Mouse (Mus musculus) thymus, postnatal 14 days (tissue): ENCODE results near the gene Ccdc188.
"Not testable (repeated sequence)": the region's sequence is repeated elsewhere in the genome, so short reads cannot be mapped to it uniquely, and the experiment has no call there.

Experiments
- DNase-seq: peaks from one replicate; pipeline ENCODE4 v3.0.0; 2021

Ccdc188 gene

DNA sequence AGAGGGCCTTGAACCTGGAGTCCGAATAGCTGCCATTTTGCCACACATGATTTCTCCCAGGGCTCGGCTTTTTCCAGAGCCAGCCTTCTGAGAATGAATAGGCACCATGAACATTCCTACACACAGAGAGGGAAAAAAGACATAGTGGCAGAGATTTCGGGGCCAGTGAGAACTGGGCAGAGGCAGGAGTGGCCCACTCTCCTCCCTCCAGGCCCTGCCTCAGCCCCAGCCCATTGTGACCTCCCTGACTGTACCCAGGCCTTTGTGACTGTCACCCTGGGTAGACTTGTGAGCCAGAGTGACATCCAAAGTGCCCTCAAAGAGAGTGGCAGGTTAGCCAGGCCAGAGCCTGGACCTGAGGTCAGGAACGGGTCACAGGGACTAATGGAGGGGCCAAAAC lies at the start of gene Ccdc188:
Ccdc188 (plus strand) TSS at position 301 of the 400 bp plus-strand sequence.
- DNase-seq = no peak

DNA sequence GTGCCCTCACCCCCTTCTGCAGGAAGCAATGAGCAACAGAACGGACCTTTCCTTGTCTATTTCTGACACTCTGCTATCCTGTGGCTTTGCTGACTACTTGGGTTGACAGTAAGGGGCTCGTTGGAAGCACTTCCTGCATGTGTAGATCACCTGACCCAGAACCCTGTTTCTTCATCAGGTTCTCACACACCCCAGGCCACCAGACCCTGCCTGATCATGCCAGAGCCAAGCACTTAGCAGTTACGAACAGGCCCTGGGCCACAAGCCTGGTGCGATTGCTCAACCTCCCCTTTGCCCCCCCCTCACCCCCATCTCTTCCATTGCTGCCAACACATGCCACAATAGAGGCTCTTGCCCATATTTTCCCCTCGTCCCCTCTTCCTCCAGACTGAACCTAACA lies 48.5 kb upstream of the Ccdc188 start:
- DNase-seq = no peak

DNA sequence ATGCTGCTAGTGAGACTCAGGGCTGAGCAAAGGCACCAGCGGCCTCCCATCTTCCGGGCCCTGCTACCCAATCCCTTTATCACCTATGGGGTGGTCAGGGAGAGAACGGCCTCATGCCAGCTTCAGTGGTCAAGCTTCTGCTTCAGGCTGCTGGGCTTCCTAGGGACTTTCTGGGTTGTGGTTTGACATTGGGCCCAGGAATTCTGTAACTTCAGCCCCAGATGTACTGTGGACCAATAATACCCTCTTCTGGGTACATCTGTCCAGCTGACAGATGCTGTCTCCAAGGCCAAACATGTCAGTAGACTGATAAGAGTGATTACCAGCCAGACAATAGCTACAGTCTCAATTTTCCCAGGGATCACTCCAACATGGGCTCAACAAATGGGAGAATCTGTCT lies 47.9 kb upstream of the Ccdc188 start:
- no peak for DNase-seq

DNA sequence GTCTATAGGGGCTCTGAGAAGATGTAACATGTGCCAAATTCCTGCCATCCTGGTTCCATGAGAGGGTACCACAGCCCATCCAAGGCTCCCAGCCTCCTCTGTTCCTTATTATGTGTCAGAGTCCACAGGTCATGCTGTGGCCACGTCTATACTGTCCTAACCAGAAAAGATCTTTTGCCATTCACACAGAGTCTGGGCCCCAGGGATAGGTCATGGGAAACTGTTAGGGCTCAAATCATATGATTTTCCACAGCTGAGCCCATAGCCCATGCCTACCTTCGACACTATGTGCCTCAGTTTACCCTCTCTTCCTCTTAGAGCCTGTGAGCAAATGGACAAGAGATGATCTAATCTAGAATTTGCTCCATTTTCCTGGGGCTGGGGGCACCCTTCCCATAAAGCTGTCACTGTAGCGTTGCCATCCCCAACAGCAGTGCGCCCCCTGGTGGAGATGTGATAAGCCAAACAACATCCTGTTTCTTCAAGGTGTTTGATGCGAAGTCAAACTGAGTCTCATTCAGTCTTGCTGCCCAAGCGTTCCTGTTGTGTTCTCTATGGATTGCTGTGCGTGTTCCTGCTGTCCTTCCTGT lies 45.3 kb upstream of the Ccdc188 start:
- peak; percentile 89 for DNase-seq

DNA sequence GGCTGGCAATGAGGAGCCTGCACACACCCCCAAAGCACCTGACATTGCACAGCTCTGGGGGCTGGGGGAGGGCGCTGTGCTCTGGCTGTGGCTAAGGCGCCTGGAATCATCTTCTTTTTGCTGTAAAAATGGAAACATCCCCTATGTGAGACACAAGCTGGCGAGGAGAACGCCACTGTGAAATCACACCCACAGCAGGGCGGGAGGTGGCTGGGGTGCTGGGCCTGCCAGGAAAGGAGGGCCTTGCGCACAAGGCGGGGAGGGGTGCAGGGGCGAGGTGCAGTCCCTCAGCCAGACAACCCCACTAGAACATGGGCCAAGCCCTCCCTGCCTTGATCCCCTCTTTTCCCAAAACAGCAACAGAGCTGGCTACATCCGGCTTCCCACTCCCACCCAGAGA lies 44.4 kb upstream of the Ccdc188 start:
- DNase-seq = no peak

DNA sequence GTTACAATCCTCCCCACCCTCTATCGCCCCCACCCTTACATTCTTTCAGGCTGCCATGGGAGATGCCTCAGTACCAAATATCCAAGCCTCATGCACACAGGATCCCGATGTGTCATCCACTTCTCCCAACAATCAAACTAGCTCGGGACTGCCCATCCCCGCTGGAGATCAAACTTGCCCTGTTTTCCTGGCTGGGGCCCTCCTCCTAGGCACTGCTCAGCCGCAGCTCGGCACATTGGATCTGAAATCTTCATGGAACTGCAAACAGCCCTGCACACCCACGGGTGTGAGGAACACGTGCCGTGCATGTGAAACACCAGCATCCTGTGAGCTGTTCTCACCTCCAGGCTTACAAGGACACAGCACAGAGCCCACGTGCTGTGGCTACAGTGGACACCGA lies 43.9 kb upstream of the Ccdc188 start:
- DNase-seq = no peak

DNA sequence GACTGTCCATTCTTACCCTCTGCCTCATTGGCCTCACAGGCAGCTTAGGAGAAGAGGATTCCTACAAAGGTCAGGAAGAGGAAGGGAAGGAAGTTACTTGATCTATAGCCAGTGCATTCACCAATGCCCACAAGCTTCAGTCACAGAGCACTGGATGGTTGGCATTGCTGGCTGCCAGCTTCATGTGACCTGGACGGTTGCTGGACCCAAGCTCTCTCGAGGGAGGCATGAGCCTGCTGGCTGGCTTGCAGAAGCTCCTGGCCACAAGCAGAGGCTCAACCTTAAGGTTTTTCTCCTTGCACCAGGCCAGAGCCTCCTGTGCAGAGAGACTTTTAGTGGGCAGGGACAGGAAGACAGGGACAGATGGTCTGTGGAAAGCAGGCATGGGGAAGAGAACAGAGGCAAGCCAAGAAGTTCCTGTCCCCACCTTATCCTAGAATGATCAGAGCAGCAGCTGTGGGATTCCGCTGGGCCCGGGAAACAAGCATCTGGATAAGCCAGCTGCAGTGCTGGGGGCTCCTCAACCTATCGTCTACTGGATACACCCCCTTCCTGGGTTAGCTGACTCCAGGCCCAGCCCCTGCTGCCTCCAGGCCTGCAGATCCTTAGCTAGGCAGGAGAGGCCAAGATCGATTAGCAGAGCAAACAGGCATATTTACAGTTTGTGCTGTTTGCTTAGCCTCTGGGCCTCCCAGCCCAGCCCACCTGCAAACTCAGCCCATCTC lies 41.7 kb upstream of the Ccdc188 start:
- no peak for DNase-seq

DNA sequence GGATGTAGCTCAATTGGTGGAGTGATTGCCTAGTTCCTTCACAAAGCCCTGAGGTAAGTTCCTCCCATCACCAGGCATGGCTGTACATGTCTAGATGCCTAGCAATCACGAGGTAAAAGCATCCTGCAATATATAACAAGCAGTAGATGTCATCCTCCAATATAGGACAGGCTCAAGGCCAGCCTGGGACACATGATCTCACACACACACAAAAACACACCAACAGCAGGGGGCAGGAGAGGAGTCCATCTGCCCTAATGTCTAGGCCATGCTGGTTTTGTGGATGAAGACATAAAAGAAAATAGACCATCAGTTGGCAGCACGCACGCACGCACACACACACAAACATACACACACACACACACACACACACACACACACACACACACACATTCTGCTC lies 40.9 kb upstream of the Ccdc188 start:
- no peak for DNase-seq

DNA sequence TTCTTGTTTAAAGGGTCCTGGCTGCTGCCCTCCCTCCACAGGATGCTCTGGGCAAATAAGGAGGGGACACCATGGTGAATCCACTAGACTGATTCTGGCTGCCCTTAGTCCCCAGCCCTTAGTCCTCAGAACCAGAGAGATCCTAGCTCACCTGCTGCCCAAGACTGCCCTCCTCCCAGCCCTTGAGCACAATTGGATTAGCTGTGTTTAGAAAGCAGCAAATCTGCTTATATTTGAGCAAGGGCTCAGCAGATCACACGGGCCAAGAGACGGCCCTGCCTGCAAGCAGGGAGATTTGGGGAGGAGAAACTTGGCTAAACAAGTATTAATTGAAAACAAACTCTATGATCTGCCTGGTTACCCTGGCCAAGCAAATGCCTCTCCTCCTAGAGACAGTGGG lies 38.1 kb upstream of the Ccdc188 start:
- no peak for DNase-seq

DNA sequence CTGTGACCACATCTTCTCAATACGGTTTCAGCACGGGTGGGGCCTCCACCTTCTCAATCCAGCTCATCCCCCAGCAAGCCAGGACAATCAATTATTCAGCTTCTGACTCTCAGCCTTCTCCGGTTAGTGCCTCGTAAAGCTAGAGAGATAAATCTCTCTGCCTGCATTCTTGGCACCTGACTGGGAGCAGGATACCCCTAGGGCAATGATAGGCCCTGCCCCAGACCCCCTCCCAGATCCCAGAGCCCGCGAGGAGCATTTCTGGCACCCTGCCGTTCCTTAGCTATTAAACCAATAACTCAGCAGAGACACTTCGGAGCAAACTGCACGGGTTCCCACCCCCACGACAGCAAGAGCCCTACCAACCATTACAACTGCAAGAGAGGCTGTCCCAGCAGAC lies 36.3 kb upstream of the Ccdc188 start:
- no peak for DNase-seq

DNA sequence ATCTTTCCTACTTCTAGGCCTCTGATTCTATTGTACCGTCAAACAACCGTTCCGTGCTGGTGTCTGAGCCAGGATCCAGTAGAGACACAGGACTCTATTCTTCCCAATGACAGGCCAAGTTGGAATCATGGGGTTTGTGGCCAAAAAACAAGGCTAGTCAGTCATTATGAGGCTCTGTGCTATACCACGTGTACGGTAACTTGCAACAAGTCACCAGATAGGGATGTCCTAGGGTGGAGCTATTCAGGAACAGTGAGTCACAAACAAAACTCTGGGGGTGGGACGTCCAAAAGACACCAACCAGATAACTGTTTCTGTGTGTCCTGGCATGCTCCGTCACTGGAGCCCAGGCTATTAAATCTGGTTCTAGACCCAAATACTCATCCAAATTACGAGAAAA lies 34.9 kb upstream of the Ccdc188 start:
- DNase-seq = no peak

DNA sequence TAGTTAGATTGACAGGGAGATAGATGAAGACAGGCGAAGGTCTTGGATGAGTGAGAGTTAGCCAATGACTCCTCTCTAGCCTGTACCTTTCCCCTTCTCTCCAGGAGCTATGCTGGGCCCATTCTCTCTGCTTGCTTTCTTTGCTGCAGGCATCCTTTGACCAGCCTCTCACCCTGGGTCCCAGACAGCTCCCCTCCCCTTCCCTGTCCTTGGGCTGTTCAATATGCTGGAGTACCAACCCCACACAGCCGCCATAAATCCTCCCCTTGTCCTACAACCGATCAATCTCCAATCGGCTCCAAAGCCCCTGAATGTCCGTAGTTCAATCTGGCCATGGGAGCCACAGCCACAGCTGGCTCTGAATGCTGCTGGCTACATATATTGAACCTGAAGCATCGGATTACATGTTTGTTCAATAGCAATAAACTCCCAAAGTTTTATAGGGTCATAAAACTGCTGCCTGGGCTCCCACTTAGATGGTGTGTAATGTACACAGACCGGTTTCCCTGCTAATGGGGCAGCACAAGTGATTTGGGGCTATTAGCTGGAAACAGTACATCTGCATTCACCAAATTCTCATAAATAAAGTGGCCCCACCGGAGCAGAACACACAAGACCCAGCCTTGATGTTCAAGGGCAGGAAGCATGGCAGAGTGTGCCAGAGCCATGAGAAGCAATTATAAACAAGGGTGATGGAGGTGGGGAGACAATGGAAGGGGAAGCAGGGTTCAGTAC lies 31.8 kb upstream of the Ccdc188 start:
- no peak for DNase-seq

DNA sequence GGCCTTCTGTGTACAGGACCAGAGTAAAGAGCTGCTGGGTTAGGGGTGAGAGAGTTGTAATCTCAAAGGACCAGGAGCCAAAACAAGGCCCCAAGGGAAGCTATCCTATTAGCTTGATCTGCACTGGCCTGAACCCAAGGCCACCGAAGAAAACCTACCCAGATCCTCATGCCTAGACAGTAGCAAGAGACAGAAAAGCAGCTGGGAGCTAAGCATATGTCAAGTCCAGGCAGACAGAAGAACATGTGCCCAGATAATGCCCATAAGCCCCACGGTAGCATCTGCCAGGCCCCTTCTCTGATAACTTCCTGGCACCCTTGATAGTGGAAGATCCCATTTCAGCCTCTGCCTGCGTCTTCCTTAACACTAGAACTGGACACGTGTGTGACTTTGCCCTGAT lies 30.9 kb upstream of the Ccdc188 start:
- no peak for DNase-seq

DNA sequence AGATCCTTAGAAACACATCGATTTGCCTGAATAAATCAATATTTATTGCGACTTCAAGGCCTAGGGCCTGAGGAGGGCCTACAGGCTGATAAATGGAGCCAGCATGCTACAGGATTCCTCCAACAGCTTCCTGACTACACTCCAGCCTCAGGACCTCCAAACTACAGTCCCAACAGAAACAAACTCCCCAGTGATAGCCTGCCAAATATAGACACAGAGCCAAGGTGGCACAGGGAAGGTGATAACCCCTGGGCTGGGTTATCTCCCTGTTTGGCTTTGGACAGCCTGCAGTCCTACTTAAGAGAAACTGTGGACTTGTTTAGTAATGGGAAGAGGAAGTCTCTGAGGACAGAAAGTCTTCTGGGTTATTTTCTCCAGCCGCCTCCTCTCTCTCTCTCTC lies 30.5 kb upstream of the Ccdc188 start:
- DNase-seq = no peak

DNA sequence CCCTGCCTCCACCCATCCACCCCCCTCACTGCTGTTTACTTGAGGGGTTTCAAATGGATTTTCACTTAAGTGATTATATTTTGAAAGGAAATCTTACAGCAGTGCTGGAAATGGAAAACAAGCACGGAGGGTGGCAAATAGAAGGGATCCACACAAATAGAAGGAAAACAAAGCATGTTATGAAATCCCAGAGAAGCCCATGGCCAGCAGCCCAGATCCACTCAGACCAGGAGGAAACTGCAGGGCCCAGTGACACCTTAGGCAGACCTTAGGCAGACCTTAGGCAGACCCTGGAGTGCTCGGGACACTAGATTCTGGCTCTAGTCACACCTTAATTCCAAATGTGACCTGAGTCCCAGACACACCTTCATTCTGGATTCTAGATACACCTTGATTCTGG lies 26.7 kb upstream of the Ccdc188 start:
- no peak for DNase-seq

DNA sequence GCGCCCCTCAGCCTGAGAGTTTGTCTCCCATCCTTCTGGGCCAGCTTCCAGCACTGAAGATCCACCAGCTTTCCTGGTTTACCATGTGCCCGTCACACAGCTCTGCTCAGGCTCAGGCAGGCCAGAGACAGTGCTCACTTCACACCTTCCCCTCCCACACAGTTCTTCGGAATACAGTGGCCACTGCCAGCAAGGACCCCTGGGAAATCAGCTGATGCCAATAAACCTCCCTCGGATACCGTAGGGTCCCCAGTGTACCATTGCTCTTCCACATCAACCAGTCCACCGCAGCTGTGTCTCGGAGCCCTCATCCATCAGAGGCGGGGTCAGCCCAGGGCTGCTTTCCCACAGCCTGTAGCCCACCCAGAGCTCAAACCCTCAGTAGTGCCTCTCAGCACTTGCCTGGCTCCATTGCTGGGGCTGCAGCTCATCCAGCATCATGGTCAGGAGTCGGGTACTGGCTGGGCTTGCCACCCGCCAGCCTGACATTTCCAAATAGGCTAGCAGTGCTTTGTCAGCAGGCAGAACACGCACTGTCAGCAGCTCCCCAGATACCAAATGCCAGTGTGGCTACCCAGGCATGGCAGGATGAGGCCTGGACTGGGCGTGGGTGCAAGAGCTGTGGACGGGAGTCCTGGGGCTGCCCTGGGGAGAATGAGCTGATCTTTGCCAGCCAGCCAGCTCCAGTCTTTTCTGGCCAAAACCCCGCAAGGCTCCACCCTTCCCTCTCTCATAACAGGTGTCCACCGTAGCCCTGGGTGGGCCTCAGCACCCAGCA lies 23.3 kb upstream of the Ccdc188 start:
- no peak for DNase-seq

DNA sequence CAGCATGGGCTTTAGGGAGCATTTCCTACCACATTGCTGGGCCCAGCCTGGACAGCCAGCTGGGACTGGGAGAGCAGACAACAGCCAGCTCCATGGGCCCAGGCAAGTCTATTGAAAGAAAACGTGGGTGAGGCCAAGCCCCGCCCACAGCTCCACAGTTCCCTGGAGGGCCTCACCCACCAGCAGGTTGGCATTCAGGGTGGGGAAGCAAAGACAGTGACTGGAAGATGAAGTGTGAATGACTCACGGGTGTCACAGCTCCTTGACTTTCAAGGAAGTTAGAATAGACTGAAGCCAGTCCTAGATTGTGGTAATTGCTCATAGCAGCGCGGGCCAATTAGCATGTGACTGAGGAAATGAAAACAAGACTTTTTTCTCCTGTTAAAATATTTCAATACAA lies 22.6 kb upstream of the Ccdc188 start:
- DNase-seq = no peak

DNA sequence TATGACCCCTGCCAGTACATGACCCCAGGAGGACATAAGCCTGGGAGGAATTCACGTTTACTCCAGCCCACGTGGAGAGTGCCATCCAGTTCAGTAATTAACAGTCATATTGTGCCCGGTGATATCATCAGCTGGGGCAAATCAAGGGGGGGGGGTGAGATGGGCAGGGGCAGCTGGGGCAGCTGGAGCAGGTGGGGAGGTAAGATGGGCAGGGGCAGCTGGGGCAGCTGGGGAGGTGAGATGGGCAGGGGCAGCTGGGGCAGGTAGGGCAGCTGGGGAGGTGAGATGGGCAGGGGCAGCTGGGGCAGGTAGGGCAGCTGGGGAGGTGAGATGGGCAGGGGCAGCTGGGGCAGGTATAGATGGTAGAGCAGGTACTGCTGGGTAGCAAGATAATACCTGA lies 22.1 kb upstream of the Ccdc188 start:
- DNase-seq = not testable (repeated sequence)

DNA sequence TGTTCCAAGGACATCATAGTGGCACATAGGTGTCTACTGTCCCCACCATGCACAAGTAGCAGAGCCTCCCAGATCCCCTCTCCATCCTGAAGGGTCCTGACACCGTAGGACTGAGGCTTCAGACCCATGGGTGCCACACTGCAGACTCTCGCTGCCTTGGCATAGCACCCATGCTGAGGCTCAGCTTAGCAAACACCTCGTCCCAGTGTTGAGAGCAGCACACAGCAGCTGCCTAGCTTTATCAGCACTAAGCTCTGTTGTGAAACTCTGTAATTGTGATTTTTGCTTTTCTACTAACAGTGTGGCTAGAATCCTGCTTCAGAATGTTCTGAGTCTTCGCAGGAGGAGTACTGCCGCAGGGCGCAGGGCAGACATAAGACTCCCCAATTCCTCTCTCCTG lies 19.8 kb upstream of the Ccdc188 start:
- no peak for DNase-seq

DNA sequence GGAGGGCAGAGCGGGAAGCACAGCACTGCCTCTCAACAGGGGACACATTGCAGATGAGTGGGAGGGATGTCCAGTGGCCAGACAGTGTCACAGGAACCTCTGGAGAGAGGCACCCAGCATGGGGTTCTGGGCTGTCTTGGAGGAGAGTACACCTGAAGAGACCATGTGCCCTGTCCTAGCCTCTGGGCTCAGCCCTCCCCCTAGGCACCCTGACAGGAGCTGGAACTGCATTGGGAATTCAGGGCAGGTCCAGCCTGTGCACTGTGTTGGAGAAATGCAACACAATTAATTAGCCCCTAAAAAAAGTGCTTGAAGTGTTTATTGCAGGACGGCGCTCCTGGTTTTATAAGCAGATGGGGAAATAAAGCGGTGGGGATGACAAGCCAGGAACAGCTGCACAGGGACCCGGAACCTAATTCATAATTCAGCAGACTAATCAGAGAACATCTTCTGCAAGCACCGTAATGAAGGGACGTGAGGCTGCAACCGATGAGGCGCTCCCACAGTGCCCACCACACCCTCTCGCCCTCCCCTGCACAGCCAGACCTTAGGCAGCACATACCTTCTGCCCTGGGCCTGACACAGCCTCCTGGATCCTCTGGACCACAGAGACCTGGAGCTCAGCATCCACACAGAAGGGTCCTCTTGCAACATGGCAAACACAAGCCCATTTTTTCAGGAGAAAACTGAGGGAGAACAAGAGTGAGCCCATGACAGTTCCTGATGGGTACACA lies 19.1 kb upstream of the Ccdc188 start:
- no peak for DNase-seq

DNA sequence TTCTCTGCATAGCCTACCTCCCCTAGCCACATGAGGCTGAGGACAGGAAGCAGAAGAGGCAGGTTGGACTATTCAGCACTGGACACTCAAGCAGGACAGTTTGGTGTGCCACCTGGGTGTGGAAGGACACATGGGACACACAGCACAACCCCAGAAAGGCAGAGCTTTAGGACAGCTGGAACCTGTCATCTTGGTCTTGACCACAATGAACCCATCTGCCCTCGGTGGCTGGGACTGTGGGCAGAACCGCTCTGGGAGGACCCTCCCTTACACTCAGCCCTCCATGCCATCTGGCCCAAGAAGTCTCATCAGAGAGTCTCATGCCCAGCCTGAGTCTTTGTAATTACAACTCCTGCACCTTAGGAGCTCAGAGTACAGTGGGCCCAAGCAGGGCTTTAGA lies 17.6 kb upstream of the Ccdc188 start:
- DNase-seq = no peak

DNA sequence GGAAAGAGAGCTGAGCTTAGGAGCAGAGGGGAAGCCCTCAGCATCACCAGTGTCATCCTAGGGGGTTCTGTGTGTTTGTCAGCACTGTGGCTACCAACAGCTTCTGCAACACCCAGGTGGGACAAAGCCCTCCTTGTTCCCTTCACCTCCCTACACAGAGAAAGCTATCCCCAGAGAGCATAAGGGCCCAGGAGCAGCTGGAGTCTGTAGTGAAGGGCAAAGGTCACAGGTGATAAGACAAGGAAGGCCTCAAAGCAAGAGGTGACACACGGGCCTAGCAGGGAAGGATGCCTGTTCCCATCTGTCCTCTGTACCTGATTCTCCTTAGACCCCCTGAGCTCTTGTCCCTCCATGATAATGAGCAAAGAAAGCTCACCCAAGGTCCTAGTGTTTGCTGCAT lies 16.1 kb upstream of the Ccdc188 start:
- no peak for DNase-seq

DNA sequence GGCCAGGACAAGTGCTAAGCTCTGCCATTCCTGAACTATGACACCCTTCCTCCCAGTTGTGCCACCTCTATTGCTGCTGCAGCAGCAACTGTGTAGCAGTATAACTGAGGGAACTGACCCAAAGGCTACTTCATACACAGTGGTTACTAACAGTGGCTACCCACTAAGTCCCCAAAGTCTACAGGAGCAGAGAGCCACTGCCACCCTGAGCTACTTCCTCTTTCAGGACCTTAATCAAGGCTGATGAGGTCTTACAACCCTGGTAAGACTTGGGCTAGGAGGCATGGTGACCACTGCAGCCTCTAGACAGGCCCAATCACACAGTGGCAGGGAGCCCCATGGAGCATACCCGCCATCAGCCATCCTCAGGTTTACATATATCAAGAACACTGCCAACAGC lies 15.6 kb upstream of the Ccdc188 start:
- no peak for DNase-seq
